Mouse (Mus musculus) MEL (cell line): ENCODE data around the gene Tvp23a.

ENCODE experiments used
- CHD2 ChIP-seq: IDR thresholded peaks from 2 replicates; pipeline ENCODE4 v1.6.1; 2011; ENCODE audit warnings: low read length, improper control_type of control experiment
- CTCF ChIP-seq, 3 experiments: IDR thresholded peaks in 2 of 3; conservative IDR thresholded peaks in 1 of 3; 2 replicates each; pipeline ENCODE4 v1.5.1; 2011 to 2012; ENCODE audit warnings: low read length in 3 of 3, low read depth in 2 of 3, mild to moderate bottlenecking in 2 of 3, improper control_type of control experiment in 1 of 3, inconsistent platforms in 1 of 3, mixed read lengths in 1 of 3, moderate library complexity in 1 of 3; ENCODE audit not compliant: control insufficient read depth in 1 of 3, insufficient read depth in 1 of 3, poor library complexity in 1 of 3, severe bottlenecking in 1 of 3
- EP300 ChIP-seq, 2 experiments: IDR thresholded peaks; 2 replicates each; pipeline ENCODE4 v1.6.1; 2011; ENCODE audit warnings: improper control_type of control experiment in 2 of 2, low read length in 2 of 2, low read depth in 1 of 2, mild to moderate bottlenecking in 1 of 2
- GATA1 ChIP-seq: IDR thresholded peaks from 2 replicates; pipeline ENCODE4 v1.6.1; 2011; ENCODE audit warnings: low read depth, low read length, improper control_type of control experiment
- MYC ChIP-seq: IDR thresholded peaks from 2 replicates; pipeline ENCODE4 v1.6.1; 2011; ENCODE audit warnings: low read depth, mild to moderate bottlenecking, low read length, improper control_type of control experiment, moderate library complexity
- POLR2A ChIP-seq, 2 experiments: IDR thresholded peaks; 2 replicates each; pipeline ENCODE4 v1.6.1; 2011 to 2012; ENCODE audit warnings: low read length in 2 of 2, mild to moderate bottlenecking in 2 of 2, control low read depth in 1 of 2, improper control_type of control experiment in 1 of 2, low read depth in 1 of 2, moderate library complexity in 1 of 2; ENCODE audit not compliant: control insufficient read depth in 1 of 2, insufficient read depth in 1 of 2, poor library complexity in 1 of 2
- SMC3 ChIP-seq: IDR thresholded peaks from 2 replicates; pipeline ENCODE4 v1.6.1; 2011; ENCODE audit warnings: low read depth, low read length, improper control_type of control experiment
- ZC3H11A ChIP-seq: IDR thresholded peaks from 2 replicates; pipeline ENCODE4 v1.6.1; 2012; ENCODE audit warnings: low read depth, mild to moderate bottlenecking, inconsistent platforms, low read length, improper control_type of control experiment
- ZNF384 ChIP-seq: IDR thresholded peaks from 2 replicates; pipeline ENCODE4 v1.6.1; 2012; ENCODE audit warnings: low read depth, mild to moderate bottlenecking, inconsistent platforms, low read length, improper control_type of control experiment

DNA sequence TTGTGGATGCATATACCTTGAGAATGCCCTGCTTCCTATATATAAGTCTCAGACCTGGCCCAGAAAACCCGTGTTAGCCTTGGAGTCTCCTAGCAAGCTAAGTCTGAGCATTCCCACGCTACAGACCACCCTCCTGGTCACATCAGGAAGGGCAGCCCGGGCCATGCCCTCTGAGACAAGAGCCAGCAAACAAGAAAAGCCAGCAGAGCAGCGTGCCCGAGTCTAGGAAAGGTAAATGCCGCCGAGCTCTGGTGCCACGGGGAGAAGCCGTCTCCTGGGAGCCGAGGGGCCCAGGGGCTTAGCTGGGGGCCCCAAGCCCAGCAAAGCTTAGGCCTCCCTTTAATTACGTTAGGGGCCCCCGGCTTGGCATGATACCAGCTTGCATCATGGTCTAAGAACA lies 61.9 kb downstream of the Tvp23a start:
- TF ChIP-seq EP300 (IDR thresholded peaks at IDR 0.05; ENCODE audit: low read depth in 1 of 2, low read length in 2 of 2) (no peak), GATA1 (no peak), POLR2A (IDR thresholded peaks at IDR 0.05; ENCODE audit: control insufficient read depth in 1 of 2, insufficient read depth in 1 of 2, low read depth in 1 of 2, low read length in 2 of 2, poor library complexity in 1 of 2) (no peak), CHD2 (no peak), CTCF (IDR thresholded peaks at IDR 0.05 in 2 of 3, conservative IDR thresholded peaks at IDR 0.05 in 1 of 3; ENCODE audit: control insufficient read depth in 1 of 3, insufficient read depth in 1 of 3, low read depth in 2 of 3, low read length in 3 of 3, poor library complexity in 1 of 3, severe bottlenecking in 1 of 3) (no peak), SMC3 (no peak), ZC3H11A (no peak), ZNF384 (no peak), MYC (no peak)
